Mouse (Mus musculus) erythroblast, embryonic 14.5 days (primary cell): Measurements from ENCODE around the gene Map3k7.

ENCODE experiments used
- GATA1 ChIP-seq: IDR thresholded peaks from 2 replicates; pipeline ENCODE4 v1.6.1; 2012; ENCODE audit warnings: low read length, inconsistent platforms, mixed read lengths
- TAL1 ChIP-seq: IDR thresholded peaks from 3 replicates; pipeline ENCODE4 v1.6.1; 2012; ENCODE audit warnings: low read length, inconsistent platforms, mixed read lengths

DNA sequence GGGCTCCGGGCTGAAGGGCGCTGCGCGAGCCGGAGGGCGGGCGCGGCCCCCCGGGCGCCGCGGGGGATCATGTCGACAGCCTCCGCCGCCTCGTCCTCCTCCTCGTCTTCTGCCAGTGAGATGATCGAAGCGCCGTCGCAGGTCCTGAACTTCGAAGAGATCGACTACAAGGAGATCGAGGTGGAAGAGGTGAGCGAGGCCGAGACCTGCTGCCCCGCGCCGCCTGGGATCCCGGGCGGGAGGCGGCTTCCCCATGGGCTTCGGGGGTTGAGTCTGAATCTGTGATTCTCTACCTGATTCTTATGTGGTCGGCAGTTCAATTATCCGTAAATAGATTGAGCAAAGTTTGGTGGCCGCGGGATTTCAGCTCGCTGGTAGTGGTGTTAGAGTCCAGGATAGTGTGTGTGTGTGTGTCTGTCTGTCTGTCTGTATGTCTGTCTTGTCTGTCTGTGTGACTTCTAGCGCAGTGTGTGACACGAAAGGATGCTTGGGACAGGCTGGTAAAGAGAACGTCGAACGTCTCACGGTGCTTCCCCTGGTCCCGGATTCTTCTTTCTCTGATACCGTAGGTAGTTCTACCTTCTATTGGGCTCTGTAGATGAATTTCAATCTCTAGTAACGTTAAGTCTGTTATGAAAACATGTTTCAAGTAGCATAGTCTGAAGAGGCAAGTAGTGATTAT, 438 bp downstream of the Map3k7 start:
- TF ChIP-seq TAL1, result no peak
- no peak for TF ChIP-seq GATA1
